ENCODE assay signal across 14 mouse cellular contexts in the genomic region with DNA sequence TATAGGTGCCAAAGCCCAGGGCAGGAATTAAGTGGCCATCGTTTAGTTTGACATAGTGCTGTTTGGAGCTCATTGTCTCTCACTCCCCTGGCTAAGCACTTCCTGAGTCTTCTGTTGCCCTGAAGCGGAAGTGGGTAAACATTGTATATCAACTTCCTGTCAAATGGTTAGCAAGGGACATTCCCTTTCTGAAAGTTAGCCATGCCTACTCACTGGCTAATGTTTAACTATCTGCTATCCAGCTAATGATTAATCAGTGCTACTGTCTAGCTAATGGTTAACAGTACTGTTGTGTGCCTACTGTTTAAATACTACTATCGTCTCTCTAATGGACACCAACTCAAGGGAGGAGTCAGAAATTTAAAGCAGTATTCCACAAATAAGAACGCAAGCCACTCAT. TPM values are rescaled to one million over a fixed set of nuclear protein-coding genes. Genes with fewer than 3 reads are reported as not detected.
DNase-seq lines count a peak whose midpoint lies in the region; ATAC-seq lines count a peak whose summit lies in the region.
"Had no signal": no experiment of that assay in that cellular context is flagged by ENCODE, and none has a peak within 500 bp of the region (broad histone marks: within the 10 kb centered on the region; RNA-seq: fewer than 3 reads in every experiment).

TSS of gene Akr1c12 (minus strand) at position 150 of the 400 bp plus-strand sequence.

- no peak within 1 kb of the TSS for H3K4me3 ChIP-seq in kidney, embryonic 16.5 days (ENCODE audit: low read length)
- H3K4me3 ChIP-seq in megakaryocyte, embryonic 14.5 days (replicated peaks), result peak within 1 kb of the TSS; percentile 51
- H3K4me3 ChIP-seq in hindbrain, embryonic 16.5 days (ENCODE audit: low read length), result no peak within 1 kb of the TSS
- H3K4me3 ChIP-seq: hindbrain, embryonic 13.5 days; midbrain, embryonic 13.5 days had no signal

- WGBS in kidney, embryonic 16.5 days, result 35% methylated on average over 4 of the region's 4 CpGs
- WGBS in hindbrain, embryonic 16.5 days, result 67% methylated on average over 4 of the region's 4 CpGs

- H3K27ac ChIP-seq in kidney, embryonic 16.5 days (ENCODE audit: low read length), result 0 out of 2 replicates have a peak within 1 kb of the TSS, but pooled peaks have one; percentile 34
- H3K27ac ChIP-seq in hindbrain, embryonic 16.5 days (ENCODE audit: low read depth, low read length), result no peak within 1 kb of the TSS
- H3K27ac ChIP-seq: hindbrain, embryonic 13.5 days; midbrain, embryonic 13.5 days had no signal

- no peaks in the 10 kb centered on the region for H3K4me1 ChIP-seq in kidney, embryonic 16.5 days (ENCODE audit: insufficient read depth, low read length)
- H3K4me1 ChIP-seq in megakaryocyte, embryonic 14.5 days, result peaks cover 14% of the 10 kb centered on the region
- H3K4me1 ChIP-seq in hindbrain, embryonic 16.5 days (ENCODE audit: control insufficient read depth, insufficient read depth, low read depth, low read length), result no peaks in the 10 kb centered on the region
- H3K4me1 ChIP-seq: hindbrain, embryonic 13.5 days; midbrain, embryonic 13.5 days had no signal

- no peaks in the 10 kb centered on the region for H3K36me3 ChIP-seq in kidney, embryonic 16.5 days (ENCODE audit: insufficient read depth, low read length)
- no peaks in the 10 kb centered on the region for H3K36me3 ChIP-seq in megakaryocyte, embryonic 14.5 days (replicated peaks; ENCODE audit: low read length)
- no peaks in the 10 kb centered on the region for H3K36me3 ChIP-seq in hindbrain, embryonic 16.5 days (ENCODE audit: control insufficient read depth, insufficient read depth, low read length)
- H3K36me3 ChIP-seq: hindbrain, embryonic 13.5 days; midbrain, embryonic 13.5 days had no signal

- no peak within 1 kb of the TSS for H3K4me2 ChIP-seq in kidney, embryonic 16.5 days (replicated peaks; ENCODE audit: low read depth, low read length)
- no peak within 1 kb of the TSS for H3K4me2 ChIP-seq in hindbrain, embryonic 16.5 days (ENCODE audit: low read length)
- H3K4me2 ChIP-seq: hindbrain, embryonic 13.5 days; midbrain, embryonic 13.5 days had no signal

- H3K27me3 ChIP-seq in kidney, embryonic 16.5 days (ENCODE audit: insufficient read depth, low read length), result no peaks in the 10 kb centered on the region
- no peaks in the 10 kb centered on the region for H3K27me3 ChIP-seq in megakaryocyte, embryonic 14.5 days (replicated peaks)
- no peaks in the 10 kb centered on the region for H3K27me3 ChIP-seq in hindbrain, embryonic 16.5 days (replicated peaks; ENCODE audit: control insufficient read depth, insufficient read depth, low read length)
- H3K27me3 ChIP-seq: hindbrain, embryonic 13.5 days; midbrain, embryonic 13.5 days had no signal

- DNase-seq in CD4-positive helper T cell, adult 2 months (ENCODE audit: low read depth, low spot score), result peak; percentile 18
- no peak for DNase-seq in embryo, embryonic 11 days
- no peak for DNase-seq in c-Kit-positive CD71-positive TER-119-positive erythroid progenitor cells, embryonic 14.5 days (ENCODE audit: low spot score)
- no peak for DNase-seq in right cerebral cortex, postnatal 10 days (ENCODE audit: low spot score in 2 of 2)
- DNase-seq: left cerebral cortex, postnatal 4 days; spleen, adult 18-20 months had no signal

- no peak within 1 kb of the TSS for H3K9ac ChIP-seq in kidney, embryonic 16.5 days (replicated peaks; ENCODE audit: low read length)
- no peak within 1 kb of the TSS for H3K9ac ChIP-seq in hindbrain, embryonic 16.5 days (ENCODE audit: low read depth, low read length)
- H3K9ac ChIP-seq: hindbrain, embryonic 13.5 days; midbrain, embryonic 13.5 days had no signal

- peak; percentile 75 for ATAC-seq in granulocyte monocyte progenitor cell, adult 5-6 weeks (replicated peaks; ENCODE audit: poor library complexity, severe bottlenecking)
- ATAC-seq in kidney, embryonic 16.5 days (ENCODE audit: low FRiP score, low TSS enrichment), result peak; percentile 51; the same call in 1 of the 2 replicates
- no peak for ATAC-seq in hindbrain, embryonic 16.5 days
- ATAC-seq: midbrain, embryonic 13.5 days had no signal

- no peaks in the 10 kb centered on the region for H3K9me3 ChIP-seq in kidney, embryonic 16.5 days (ENCODE audit: low read length)
- no peaks in the 10 kb centered on the region for H3K9me3 ChIP-seq in megakaryocyte, embryonic 14.5 days
- no peaks in the 10 kb centered on the region for H3K9me3 ChIP-seq in hindbrain, embryonic 16.5 days (ENCODE audit: control insufficient read depth, low read length)
- H3K9me3 ChIP-seq: hindbrain, embryonic 13.5 days; midbrain, embryonic 13.5 days had no signal

RNA-seq across cellular contexts. Expression of gene Akr1c12, which starts in this region (rescaled TPM):
- 0.66 and 3.5 TPM in 2 replicates for total RNA-seq in granulocyte monocyte progenitor cell, adult 5-6 weeks (2014; fragmentation: Nextera tagmentation)
- total RNA-seq in granulocyte monocyte progenitor cell, adult 5-6 weeks (2017), result 1.3 and 1.9 TPM in 2 replicates
- polyA plus RNA-seq in kidney, embryonic 16.5 days (2015; fragmentation: Nextera tagmentation; extraction: Ambion mirVana), result 3.2 and 3.5 TPM in 2 replicates
- 0.22 TPM in 1 of 2 replicates, not detected in the other for polyA plus RNA-seq in megakaryocyte, embryonic 14.5 days (2012; ENCODE audit: insufficient read depth, low replicate concordance)
- polyA plus RNA-seq in hindbrain, embryonic 16.5 days (2015; fragmentation: Nextera tagmentation; extraction: Ambion mirVana), result 0.14 and 0.33 TPM in 2 replicates
- total RNA-seq: gastrocnemius, postnatal 4 days; left cerebral cortex, postnatal 4 days; neutrophil, adult 5-6 weeks had no signal
- polyA plus RNA-seq: midbrain, embryonic 13.5 days had no signal
